Mouse (Mus musculus) lung, postnatal 0 days (tissue): ENCODE data around the gene Gm7682. TPM values are rescaled to one million over a fixed set of nuclear protein-coding genes. Genes with fewer than 3 reads are reported as not detected.
"Not testable (repeated sequence)": the region's sequence is repeated elsewhere in the genome, so short reads cannot be mapped to it uniquely, and the experiment has no call there.

Source experiments
- ATAC-seq: fragments of 200-750 bp; cut with Nextera tagmentation; 2 replicates; pipeline ENCODE4 v1.8.0; 2017; ENCODE audit warnings: moderate library complexity
- DNase-seq: peaks from one replicate; pipeline ENCODE4 v3.0.0-alpha.2; 2016; ENCODE audit warnings: low spot score
- H3K27ac ChIP-seq: fragments of 300-500 bp; sonication (generic); 2 replicates; pipeline ENCODE4 v1.5.1; 2014; ENCODE audit warnings: antibody characterized with exemption, mild to moderate bottlenecking, low read length, mixed read lengths
- H3K27me3 ChIP-seq: fragments of 300-500 bp; sonication (generic); replicated peaks from 2 replicates; pipeline ENCODE4 v1.6.1; 2014; ENCODE audit warnings: low read length, mixed read lengths; ENCODE audit not compliant: insufficient read depth
- H3K36me3 ChIP-seq: fragments of 300-500 bp; sonication (generic); 2 replicates; pipeline ENCODE4 v1.6.1; 2014; ENCODE audit warnings: low read length, mixed read lengths; ENCODE audit not compliant: insufficient read depth
- H3K4me1 ChIP-seq: fragments of 300-500 bp; sonication (generic); 2 replicates; pipeline ENCODE4 v1.6.1; 2014; ENCODE audit warnings: antibody characterized with exemption, low read depth, low read length, mixed read lengths; ENCODE audit not compliant: insufficient read depth
- H3K4me2 ChIP-seq: fragments of 300-500 bp; sonication (generic); replicated peaks from 2 replicates; pipeline ENCODE4 v1.6.1; 2014; ENCODE audit warnings: low read depth, mild to moderate bottlenecking, low read length, moderate library complexity, mixed read lengths
- H3K4me3 ChIP-seq: fragments of 300-500 bp; sonication (generic); 2 replicates; pipeline ENCODE4 v1.5.1; 2014; ENCODE audit warnings: low read depth, low read length
- H3K9ac ChIP-seq: fragments of 300-500 bp; sonication (generic); replicated peaks from 2 replicates; pipeline ENCODE4 v1.6.1; 2014; ENCODE audit warnings: low read depth, mild to moderate bottlenecking
- H3K9me3 ChIP-seq: fragments of 300-500 bp; sonication (generic); 2 replicates; pipeline ENCODE4 v1.6.1; 2016; ENCODE audit warnings: low read length, mixed read lengths
- WGBS: fragments of 180-500 bp; shearing (Covaris S2); extraction: QIAGEN DNeasy Blood & Tissue Kit; methylation state at CpG from one replicate; pipeline ENCODE4 v1.1.7; 2014; 5-methylcytosine and 5-hydroxymethylcytosine counted together
- polyA plus RNA-seq: library from polyadenylated mRNA; unstranded; fragments of >200 nt; fragmentation: Nextera tagmentation; extraction: Ambion mirVana; gene quantifications from 2 replicates; pipeline ENCODE4 v1.2.1, GENCODE M21; 2015

Gm7682 gene
- not detected in 2 replicates for polyA plus RNA-seq

- no CpG with 5 or more reads among the region's 3 CpGs for WGBS
- not testable (repeated sequence) for H3K27ac ChIP-seq, H3K27me3 ChIP-seq, H3K4me2 ChIP-seq, ATAC-seq, H3K36me3 ChIP-seq, H3K4me3 ChIP-seq, H3K4me1 ChIP-seq, H3K9ac ChIP-seq, DNase-seq, H3K9me3 ChIP-seq
Observed at GRCm38 (mm10) chr5:94445484-94445883, at the start of gene Gm7682. Gene Gm7682, plus strand, starts transcription at chr5:94445784.

Other genes starting within 250 kb of the Gm7682 start
- gene Gm3106, start 227.8 kb upstream of the Gm7682 start, polyA plus RNA-seq = not detected in 2 replicates
- not detected in 2 replicates for gene A430089I19Rik, start 139.0 kb upstream of the Gm7682 start, polyA plus RNA-seq
- not detected in 2 replicates for gene Gm6502, start 131.3 kb upstream of the Gm7682 start, polyA plus RNA-seq
- gene AA792892, start 106.0 kb upstream of the Gm7682 start, polyA plus RNA-seq = not detected in 2 replicates
- not detected in 2 replicates for gene Gm3139, start 80.5 kb downstream of the Gm7682 start, polyA plus RNA-seq
- gene Gm3147, start 170.6 kb downstream of the Gm7682 start, polyA plus RNA-seq = not detected in 2 replicates
- not detected in 2 replicates for gene Gm6509, start 178.2 kb downstream of the Gm7682 start, polyA plus RNA-seq
- not detected in 2 replicates for gene Gm6205, start 202.6 kb downstream of the Gm7682 start, polyA plus RNA-seq